Mouse (Mus musculus) liver, postnatal 0 days (tissue): ENCODE results near the gene Rcan1. TPM values are rescaled to one million over a fixed set of nuclear protein-coding genes. Genes with fewer than 3 reads are reported as not detected.
A peak's percentile ranks its signal among the peaks of the same experiment; 100 is the strongest.

Source experiments
- ATAC-seq: fragments of 200-750 bp; cut with Nextera tagmentation; 2 replicates; pipeline ENCODE4 v1.8.0; 2017; ENCODE audit warnings: mild to moderate bottlenecking, moderate library complexity
- DNase-seq: peaks from one replicate; pipeline ENCODE4 v3.0.0-alpha.2; 2016
- H3K27ac ChIP-seq: fragments of 300-500 bp; sonication (generic); 2 replicates; pipeline ENCODE4 v1.5.1; 2014; ENCODE audit warnings: antibody characterized with exemption, moderate library complexity, mild to moderate bottlenecking, low read depth
- H3K27me3 ChIP-seq: fragments of 300-500 bp; sonication (generic); 2 replicates; pipeline ENCODE4 v1.6.1; 2014; ENCODE audit warnings: low read length, control low read depth, mixed read lengths; ENCODE audit not compliant: insufficient read depth
- H3K36me3 ChIP-seq: fragments of 300-500 bp; sonication (generic); replicated peaks from 2 replicates; pipeline ENCODE4 v1.6.1; 2014; ENCODE audit warnings: mild to moderate bottlenecking, control low read depth, low read length, moderate library complexity, mixed read lengths; ENCODE audit not compliant: insufficient read depth
- H3K4me1 ChIP-seq: fragments of 300-500 bp; sonication (generic); 2 replicates; pipeline ENCODE4 v1.6.1; 2014; ENCODE audit warnings: antibody characterized with exemption, mild to moderate bottlenecking, control low read depth; ENCODE audit not compliant: insufficient read depth
- H3K4me2 ChIP-seq: fragments of 300-500 bp; sonication (generic); 2 replicates; pipeline ENCODE4 v1.6.1; 2014; ENCODE audit warnings: low read depth, mild to moderate bottlenecking, low read length, moderate library complexity, mixed read lengths
- H3K4me3 ChIP-seq: fragments of 300-500 bp; sonication (generic); 2 replicates; pipeline ENCODE4 v1.5.1; 2014; ENCODE audit warnings: low read depth, low read length
- H3K9ac ChIP-seq: fragments of 300-500 bp; sonication (generic); replicated peaks from 2 replicates; pipeline ENCODE4 v1.6.1; 2014; ENCODE audit warnings: mild to moderate bottlenecking, moderate library complexity
- H3K9me3 ChIP-seq: fragments of 300-500 bp; sonication (generic); 2 replicates; pipeline ENCODE4 v1.6.1; 2016; ENCODE audit warnings: mild to moderate bottlenecking, control low read depth, low read length, mixed read lengths
- CTCF ChIP-seq: sonication (generic); IDR thresholded peaks from 2 replicates; pipeline ENCODE4 v1.5.1; 2016; ENCODE audit warnings: antibody characterized with exemption, low read depth
- EP300 ChIP-seq: IDR thresholded peaks from 2 replicates; pipeline ENCODE4 v1.6.1; 2016; ENCODE audit warnings: antibody characterized with exemption, low read depth, mild to moderate bottlenecking
- WGBS: fragments of 180-500 bp; shearing (Covaris S2); extraction: QIAGEN DNeasy Blood & Tissue Kit; methylation state at CpG from one replicate; pipeline ENCODE4 v1.1.7; 2014; ENCODE audit not compliant: insufficient replicate concordance; 5-methylcytosine and 5-hydroxymethylcytosine counted together
- polyA plus RNA-seq: library from polyadenylated mRNA; unstranded; fragments of >200 nt; fragmentation: Nextera tagmentation; extraction: Ambion mirVana; gene quantifications from 2 replicates; pipeline ENCODE4 v1.2.1, GENCODE M21; 2015

The Rcan1 gene
- polyA plus RNA-seq, 1 experiment from 2014 or later = 12.0 TPM

DNA sequence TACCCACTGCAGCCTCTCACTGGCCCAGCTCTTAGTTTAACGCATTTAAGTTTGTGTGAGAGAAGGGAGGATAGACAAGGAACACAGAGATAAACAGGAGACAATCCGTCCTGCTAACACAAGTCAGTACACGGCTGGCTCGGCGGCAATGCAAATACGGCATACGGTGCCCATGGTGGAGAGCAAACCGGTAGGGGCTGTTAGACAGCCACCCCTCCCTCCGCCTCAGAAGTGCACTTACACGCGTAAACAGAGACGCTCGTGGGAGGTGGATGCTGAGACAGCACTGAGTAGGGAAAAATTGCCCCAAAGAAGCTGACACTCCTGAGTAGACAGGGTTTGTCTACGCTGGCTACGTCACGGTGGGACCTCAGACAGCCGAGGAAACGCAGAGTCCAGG is 16.2 kb downstream of the Rcan1 start:
- DNase-seq = no peak
- TF ChIP-seq CTCF (no peak), EP300 (no peak)
- Histone ChIP-seq H3K4me1 (no peaks in the 10 kb centered on the region), H3K4me3 (no peak overlapping the region), H3K4me2 (no peak overlapping the region), H3K9me3 (no peaks in the 10 kb centered on the region), H3K27ac (no peak overlapping the region), H3K9ac (no peak overlapping the region), H3K27me3 (no peaks in the 10 kb centered on the region), H3K36me3 (no peaks in the 10 kb centered on the region)
- no peak for ATAC-seq
- 84% methylated on average over 18 of the region's 18 CpGs for WGBS

DNA sequence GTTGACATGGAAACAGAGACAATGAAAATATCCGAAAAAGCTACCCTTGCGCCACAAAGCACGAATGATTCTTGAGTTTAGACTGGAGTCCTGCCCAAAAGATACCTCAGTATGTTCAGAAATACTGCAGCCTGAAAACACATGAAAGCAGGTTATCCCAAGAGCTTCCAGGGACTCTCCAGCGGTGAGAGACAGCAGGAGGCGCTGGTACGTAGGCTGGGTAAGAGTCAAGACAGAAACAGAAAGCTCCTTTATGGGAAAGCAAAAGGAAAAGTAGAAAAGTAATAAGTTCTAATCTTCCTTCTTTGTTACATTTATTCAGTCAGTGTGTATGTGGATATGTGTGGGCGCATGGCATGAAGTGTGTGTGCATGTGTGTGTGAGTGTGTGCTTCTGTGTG is 16.7 kb downstream of the Rcan1 start:
- Histone ChIP-seq H3K4me2 (no peak overlapping the region), H3K27me3 (no peaks in the 10 kb centered on the region), H3K9me3 (no peaks in the 10 kb centered on the region), H3K4me1 (no peaks in the 10 kb centered on the region), H3K9ac (no peak overlapping the region), H3K27ac (no peak overlapping the region), H3K4me3 (no peak overlapping the region), H3K36me3 (no peaks in the 10 kb centered on the region)
- TF ChIP-seq EP300 (no peak), CTCF (no peak)
- DNase-seq (no peak), ATAC-seq (no peak)
- WGBS = 86% methylated on average over 7 of the region's 7 CpGs

DNA sequence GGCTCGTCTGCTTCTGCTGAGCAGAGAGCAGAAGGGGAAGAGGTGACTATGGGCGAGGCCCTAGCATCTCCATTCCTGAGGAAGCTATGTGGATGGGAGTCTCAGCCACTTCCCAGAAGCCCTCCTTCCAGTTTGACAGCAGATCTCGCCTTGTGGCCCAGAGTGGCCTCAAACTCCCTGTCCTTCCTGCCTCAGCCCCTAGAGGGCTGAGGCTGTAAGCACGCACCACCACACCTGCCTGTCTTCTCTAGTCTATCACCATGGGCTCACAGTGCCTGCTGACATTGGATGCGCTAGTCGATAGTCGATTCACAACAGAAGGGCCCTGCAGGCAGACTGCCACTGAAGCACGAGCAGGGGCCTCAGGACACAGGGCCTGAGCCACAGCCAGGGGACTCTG is 18.1 kb downstream of the Rcan1 start:
- Histone ChIP-seq H3K9ac (no peak overlapping the region), H3K9me3 (no peaks in the 10 kb centered on the region), H3K4me2 (no peak overlapping the region), H3K36me3 (no peaks in the 10 kb centered on the region), H3K4me1 (no peaks in the 10 kb centered on the region), H3K4me3 (no peak overlapping the region), H3K27me3 (no peaks in the 10 kb centered on the region), H3K27ac (no peak overlapping the region)
- ATAC-seq (peak; percentile 46; the same call in 1 of the 2 replicates), DNase-seq (peak; percentile 27)
- 57% methylated on average over 8 of the region's 8 CpGs for WGBS
- TF ChIP-seq CTCF = peak; percentile 52; the same call in 1 of the 2 replicates
- no peak for TF ChIP-seq EP300

DNA sequence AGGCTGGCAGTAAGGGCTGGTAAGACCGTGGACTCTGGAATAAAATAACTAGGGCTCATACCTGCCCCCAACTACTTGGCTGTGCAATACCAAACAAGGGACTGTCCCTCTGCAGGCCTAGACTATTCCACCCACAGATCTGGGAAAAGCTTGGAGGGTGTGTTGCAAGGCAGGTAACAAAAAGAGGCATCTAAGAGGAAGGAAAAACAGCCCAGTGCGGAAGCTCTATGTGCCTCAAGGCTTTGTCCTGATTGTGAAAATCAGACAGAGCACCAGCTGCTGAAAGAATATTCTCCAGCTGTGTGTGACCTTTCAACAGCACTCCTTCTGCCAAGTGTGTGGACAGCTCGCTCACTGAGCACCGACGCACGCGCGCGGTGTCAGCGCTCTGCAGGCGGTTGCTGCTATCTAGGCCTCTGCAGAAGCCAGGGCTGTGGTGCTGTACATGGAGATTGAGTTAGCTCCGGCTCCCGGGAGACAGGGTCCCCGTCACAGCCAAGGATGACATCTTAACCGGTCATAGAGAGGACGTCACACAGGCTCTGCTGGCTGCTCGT is 19.1 kb downstream of the Rcan1 start:
- Histone ChIP-seq H3K27me3 (no peaks in the 10 kb centered on the region), H3K4me3 (no peak overlapping the region), H3K4me2 (no peak overlapping the region), H3K9me3 (no peaks in the 10 kb centered on the region), H3K4me1 (no peaks in the 10 kb centered on the region), H3K36me3 (no peaks in the 10 kb centered on the region), H3K27ac (no peak overlapping the region), H3K9ac (no peak overlapping the region)
- 80% methylated on average over 17 of the region's 17 CpGs for WGBS
- ATAC-seq (no peak), DNase-seq (no peak)
- TF ChIP-seq CTCF (no peak), EP300 (no peak)

DNA sequence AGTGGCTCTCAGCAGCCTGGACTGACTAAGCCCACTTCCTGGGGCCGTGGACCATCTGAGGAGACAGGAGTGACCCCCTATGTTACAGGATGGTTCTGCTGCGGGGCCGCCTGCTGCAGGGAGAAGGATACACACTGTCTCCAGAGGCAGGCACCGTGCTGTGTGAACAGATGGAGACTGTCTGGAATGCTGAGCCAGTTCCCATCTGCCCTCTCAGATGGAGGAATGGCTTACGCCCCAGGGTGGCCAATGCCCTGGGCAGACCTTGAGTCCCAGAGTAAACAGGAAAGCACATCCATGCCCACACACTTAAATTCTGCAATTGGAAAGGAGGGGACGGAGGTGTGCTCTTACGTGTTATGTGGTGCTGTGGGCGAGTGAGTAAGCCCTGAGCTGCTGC is 20.3 kb downstream of the Rcan1 start:
- ATAC-seq = no peak
- Histone ChIP-seq H3K36me3 (no peaks in the 10 kb centered on the region), H3K9ac (no peak overlapping the region), H3K27me3 (no peaks in the 10 kb centered on the region), H3K4me1 (no peaks in the 10 kb centered on the region), H3K4me2 (no peak overlapping the region), H3K9me3 (no peaks in the 10 kb centered on the region), H3K4me3 (no peak overlapping the region), H3K27ac (no peak overlapping the region)
- TF ChIP-seq CTCF (no peak), EP300 (no peak)
- DNase-seq = no peak
- 86% methylated on average over 8 of the region's 8 CpGs for WGBS

DNA sequence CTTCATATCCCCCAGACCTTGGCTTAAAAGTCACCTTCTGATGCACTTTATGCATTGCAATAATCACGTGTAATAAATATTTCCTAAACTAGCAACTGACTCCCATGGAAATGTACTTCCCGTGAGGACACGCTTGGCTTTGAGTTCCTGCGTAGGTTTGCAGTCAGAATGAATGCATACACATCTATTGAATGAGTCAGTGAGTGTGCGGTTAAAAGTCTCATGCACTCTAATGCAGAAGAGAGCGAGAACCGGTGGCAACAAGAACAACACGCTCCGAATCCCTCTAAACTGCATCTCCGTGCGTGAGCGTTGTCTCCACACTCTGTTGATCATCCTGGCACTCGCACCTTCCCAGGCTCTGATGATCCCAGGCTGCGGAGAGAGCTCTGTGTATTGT is 21.6 kb downstream of the Rcan1 start:
- no peak for TF ChIP-seq CTCF
- no peak for TF ChIP-seq EP300
- ATAC-seq (no peak), DNase-seq (no peak)
- Histone ChIP-seq H3K4me2 (no peak overlapping the region), H3K27me3 (no peaks in the 10 kb centered on the region), H3K9me3 (no peaks in the 10 kb centered on the region), H3K4me3 (no peak overlapping the region), H3K36me3 (no peaks in the 10 kb centered on the region), H3K9ac (no peak overlapping the region), H3K4me1 (0 out of 2 replicates have a peak, but pooled peaks cover 2% of the 10 kb centered on the region), H3K27ac (no peak overlapping the region)
- WGBS = 88% methylated on average over 14 of the region's 14 CpGs

DNA sequence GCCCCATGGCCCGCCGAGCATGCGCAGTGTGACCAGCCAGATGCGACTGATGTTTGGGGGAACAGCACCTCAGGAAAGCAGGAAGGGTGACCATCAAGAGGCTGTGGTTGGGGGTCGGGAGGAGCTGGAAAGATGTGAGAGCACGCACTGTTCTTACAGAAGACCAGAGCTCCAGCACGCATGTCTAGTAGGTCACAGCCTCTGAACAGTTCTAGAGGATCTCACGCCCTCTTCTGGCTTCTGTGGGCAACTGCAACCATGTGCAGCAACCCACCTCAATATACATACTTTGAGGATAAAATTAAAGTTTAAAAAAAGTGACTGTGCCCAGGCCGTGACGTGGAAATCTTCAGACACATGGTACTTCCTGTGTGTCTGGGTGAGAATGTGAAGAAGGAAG is 25.3 kb downstream of the Rcan1 start:
- no peaks in the 10 kb centered on the region for H3K9me3 ChIP-seq
- ATAC-seq = no peak
- H3K4me2 ChIP-seq = no peak overlapping the region
- no peak overlapping the region for H3K9ac ChIP-seq
- no peak overlapping the region for H3K4me3 ChIP-seq
- 62% methylated on average over 10 of the region's 10 CpGs for WGBS
- no peak for DNase-seq
- H3K36me3 ChIP-seq = no peaks in the 10 kb centered on the region
- no peak overlapping the region for H3K27ac ChIP-seq
- H3K27me3 ChIP-seq = no peaks in the 10 kb centered on the region
- peaks cover 10% of the 10 kb centered on the region for H3K4me1 ChIP-seq
- peak; percentile 70 for TF ChIP-seq CTCF
- no peak for TF ChIP-seq EP300
